Mouse (Mus musculus): ENCODE results near the gene Prr23a3. TPM values are rescaled to one million over a fixed set of nuclear protein-coding genes. Genes with fewer than 3 reads are reported as not detected.

The Prr23a3 gene
- polyA plus RNA-seq, 1 experiment from 2014 or later, result 0.10 TPM

- no peaks in the 10 kb centered on the region for H3K27me3 ChIP-seq (ENCODE audit: poor library complexity, severe bottlenecking)
- peaks cover 18% of the 10 kb centered on the region for H3K9me3 ChIP-seq
- H3K4me3 ChIP-seq, result no peak overlapping the region
- 79% methylated on average over 1 of the region's 1 CpGs for WGBS
- H3K4me1 ChIP-seq, result no peaks in the 10 kb centered on the region
- DNase-seq (ENCODE audit: extremely low spot score, low spot score), result no peak
- H3K27ac ChIP-seq, result no peak overlapping the region
- H3K36me3 ChIP-seq (replicated peaks), result no peaks in the 10 kb centered on the region
Observed at GRCm38 (mm10) chr9:98901486-98901885, 36.9 kb downstream of the Prr23a3 start.

GRCm38 (mm10) chr9:98902819-98903218 lies 38.3 kb downstream of the Prr23a3 start, which contains the start of gene 7420426K07Rik:
TSS of gene 7420426K07Rik (plus strand) at chr9:98903119.
- H3K36me3 ChIP-seq (replicated peaks), result no peaks in the 10 kb centered on the region
- no peak for DNase-seq (ENCODE audit: extremely low spot score, low spot score)
- no peaks in the 10 kb centered on the region for H3K4me1 ChIP-seq
- H3K27me3 ChIP-seq (ENCODE audit: poor library complexity, severe bottlenecking), result no peaks in the 10 kb centered on the region
- WGBS, result 91% methylated on average over 2 of the region's 2 CpGs
- H3K9me3 ChIP-seq, result peaks cover 5% of the 10 kb centered on the region; the same call in 1 of the 2 replicates
- no peak within 1 kb of the TSS for H3K4me3 ChIP-seq
- no peak within 1 kb of the TSS for H3K27ac ChIP-seq

Other genes starting within 250 kb of the Prr23a3 start
- 0.16 TPM in 1 of 2 replicates, not detected in the other for gene Prr23a1, start 22.3 kb upstream of the Prr23a3 start, polyA plus RNA-seq (2016; fragmentation: Nextera tagmentation; extraction: Ambion mirVana)
- not detected in 2 replicates for gene Prr23a2, start 8.3 kb upstream of the Prr23a3 start, polyA plus RNA-seq (2016; fragmentation: Nextera tagmentation; extraction: Ambion mirVana)
- gene 7420426K07Rik, start 38.4 kb downstream of the Prr23a3 start, polyA plus RNA-seq (2016; fragmentation: Nextera tagmentation; extraction: Ambion mirVana), result not detected in 2 replicates
- gene Foxl2, start 90.5 kb downstream of the Prr23a3 start, polyA plus RNA-seq (2016; fragmentation: Nextera tagmentation; extraction: Ambion mirVana), result 0.98 and 1.1 TPM in 2 replicates
- gene Faim, start 121.6 kb downstream of the Prr23a3 start, polyA plus RNA-seq (2016; fragmentation: Nextera tagmentation; extraction: Ambion mirVana), result 69.0 and 71.3 TPM in 2 replicates
- gene Gm1123, start 170.9 kb downstream of the Prr23a3 start, polyA plus RNA-seq (2016; fragmentation: Nextera tagmentation; extraction: Ambion mirVana), result not detected in 2 replicates

All from forebrain, embryonic 10.5 days (tissue).